Mouse (Mus musculus) CH12.LX (cell line): ENCODE data around the gene Sec22c.

Experiments
- BHLHE40 ChIP-seq: IDR thresholded peaks from 2 replicates; pipeline ENCODE4 v1.6.1; 2011; ENCODE audit warnings: mild to moderate bottlenecking, low read depth, low read length, improper control_type of control experiment
- CTCF ChIP-seq, 2 experiments: IDR thresholded peaks in 1 of 2; conservative IDR thresholded peaks in 1 of 2; 2 replicates each; pipeline ENCODE4 v1.5.1; 2011 to 2012; ENCODE audit warnings: low read depth in 2 of 2, low read length in 2 of 2, improper control_type of control experiment in 1 of 2, inconsistent platforms in 1 of 2, mild to moderate bottlenecking in 1 of 2, moderate library complexity in 1 of 2
- ELF1 ChIP-seq: IDR thresholded peaks from 2 replicates; pipeline ENCODE4 v1.6.1; 2014; ENCODE audit warnings: low read depth, mild to moderate bottlenecking, inconsistent platforms, low read length, improper control_type of control experiment
- EP300 ChIP-seq: IDR thresholded peaks from 2 replicates; pipeline ENCODE4 v1.6.1; 2011; ENCODE audit warnings: low read length, improper control_type of control experiment
- HCFC1 ChIP-seq: IDR thresholded peaks from 2 replicates; pipeline ENCODE4 v1.6.1; 2012; ENCODE audit warnings: low read depth, mild to moderate bottlenecking, inconsistent platforms, low read length, improper control_type of control experiment
- JUND ChIP-seq: conservative IDR thresholded peaks from 2 replicates; pipeline ENCODE4 v1.6.1; 2011; ENCODE audit warnings: low read depth, low read length, improper control_type of control experiment
- MAFK ChIP-seq: IDR thresholded peaks from 2 replicates; pipeline ENCODE4 v1.6.1; 2011; ENCODE audit warnings: low read length, improper control_type of control experiment; ENCODE audit not compliant: insufficient replicate concordance
- MXI1 ChIP-seq: IDR thresholded peaks from 2 replicates; pipeline ENCODE4 v1.6.1; 2011; ENCODE audit warnings: mild to moderate bottlenecking, low read depth, low read length, improper control_type of control experiment
- POLR2A ChIP-seq: IDR thresholded peaks from 2 replicates; pipeline ENCODE4 v1.6.1; 2011; ENCODE audit warnings: low read depth, mild to moderate bottlenecking, improper control_type of control experiment, low read length
- RAD21 ChIP-seq: IDR thresholded peaks from 2 replicates; pipeline ENCODE4 v1.6.1; 2011; ENCODE audit warnings: low read depth, mild to moderate bottlenecking, low read length, improper control_type of control experiment, moderate library complexity
- USF1 ChIP-seq: IDR thresholded peaks from 2 replicates; pipeline ENCODE4 v1.6.1; 2014; ENCODE audit warnings: low read depth, mild to moderate bottlenecking, inconsistent platforms, low read length, improper control_type of control experiment
- ZMIZ1 ChIP-seq: IDR thresholded peaks from 2 replicates; pipeline ENCODE4 v1.6.1; 2012; ENCODE audit warnings: low read depth, mild to moderate bottlenecking, inconsistent platforms, low read length, improper control_type of control experiment

GRCm38 (mm10) chr9:121694736-121695135 is 10.6 kb downstream of the Sec22c start:
- no peak for TF ChIP-seq CTCF (conservative IDR thresholded peaks at IDR 0.05 in 1 of 2, IDR thresholded peaks at IDR 0.05 in 1 of 2; ENCODE audit: low read depth in 2 of 2, low read length in 2 of 2)
- no peak for TF ChIP-seq USF1
- no peak for TF ChIP-seq ZMIZ1
- no peak for TF ChIP-seq HCFC1
- no peak for TF ChIP-seq ELF1
- no peak for TF ChIP-seq RAD21
- TF ChIP-seq POLR2A = no peak
- no peak for TF ChIP-seq EP300
- no peak for TF ChIP-seq BHLHE40
- TF ChIP-seq MAFK = no peak
- no peak for TF ChIP-seq MXI1
- TF ChIP-seq JUND = no peak
